Mouse (Mus musculus) heart, postnatal 0 days (tissue): ENCODE data around the gene Tmx4. TPM values are rescaled to one million over a fixed set of nuclear protein-coding genes. Genes with fewer than 3 reads are reported as not detected.

Experiments
- ATAC-seq: fragments of 200-750 bp; cut with Nextera tagmentation; 2 replicates; pipeline ENCODE4 v1.8.0; 2017; ENCODE audit warnings: low read depth, moderate number of reproducible peaks, moderate library complexity; ENCODE audit not compliant: insufficient read depth
- DNase-seq: peaks from one replicate; pipeline ENCODE4 v3.0.0-alpha.2; 2016; ENCODE audit warnings: low spot score
- H3K27ac ChIP-seq: fragments of 300-500 bp; sonication (generic); 2 replicates; pipeline ENCODE4 v1.5.1; 2014; ENCODE audit warnings: low read depth, mild to moderate bottlenecking
- H3K27me3 ChIP-seq: fragments of 300-500 bp; sonication (generic); 2 replicates; pipeline ENCODE4 v1.6.1; 2014; ENCODE audit warnings: low read length, mixed read lengths; ENCODE audit not compliant: control insufficient read depth, insufficient read depth
- H3K36me3 ChIP-seq: fragments of 300-500 bp; sonication (generic); replicated peaks from 2 replicates; pipeline ENCODE4 v1.6.1; 2014; ENCODE audit warnings: low read length, mixed read lengths; ENCODE audit not compliant: control insufficient read depth, insufficient read depth
- H3K4me1 ChIP-seq: fragments of 300-500 bp; sonication (generic); 2 replicates; pipeline ENCODE4 v1.6.1; 2014; ENCODE audit warnings: antibody characterized with exemption; ENCODE audit not compliant: control insufficient read depth, insufficient read depth
- H3K4me2 ChIP-seq: fragments of 300-500 bp; sonication (generic); 2 replicates; pipeline ENCODE4 v1.6.1; 2014; ENCODE audit warnings: low read depth, mild to moderate bottlenecking, low read length, moderate library complexity
- H3K4me3 ChIP-seq: fragments of 300-500 bp; sonication (generic); 2 replicates; pipeline ENCODE4 v1.5.1; 2014; ENCODE audit warnings: low read depth, low read length
- H3K9ac ChIP-seq: fragments of 300-500 bp; sonication (generic); replicated peaks from 2 replicates; pipeline ENCODE4 v1.6.1; 2014; ENCODE audit warnings: low read depth, low read length, mixed read lengths
- H3K9me3 ChIP-seq: fragments of 300-500 bp; sonication (generic); replicated peaks from 2 replicates; pipeline ENCODE4 v1.6.1; 2016; ENCODE audit warnings: low read length; ENCODE audit not compliant: control insufficient read depth
- CTCF ChIP-seq: IDR thresholded peaks from 2 replicates; pipeline ENCODE4 v1.5.1; 2016; ENCODE audit warnings: antibody characterized with exemption, control low read depth, low read depth
- EP300 ChIP-seq: IDR thresholded peaks from 2 replicates; pipeline ENCODE4 v1.6.1; 2016; ENCODE audit warnings: antibody characterized with exemption, low read depth
- WGBS: fragments of 180-500 bp; shearing (Covaris S2); extraction: QIAGEN DNeasy Blood & Tissue Kit; methylation state at CpG from one replicate; pipeline ENCODE4 v1.1.7; 2014; 5-methylcytosine and 5-hydroxymethylcytosine counted together
- polyA plus RNA-seq: library from polyadenylated mRNA; unstranded; fragments of >200 nt; fragmentation: Nextera tagmentation; extraction: Ambion mirVana; gene quantifications from 2 replicates; pipeline ENCODE4 v1.2.1, GENCODE M21; 2015
- total RNA-seq: library from RNA; depleted of rRNA; stranded (reverse); fragments of >200 nt; gene quantifications from 2 replicates; pipeline ENCODE4 v1.2.3, GENCODE M21; 2014; ENCODE audit warnings: low replicate concordance

Gene Tmx4
- total and polyA plus RNA-seq, 2 experiments from 2014 or later = 29.2 to 37.2 TPM

DNA sequence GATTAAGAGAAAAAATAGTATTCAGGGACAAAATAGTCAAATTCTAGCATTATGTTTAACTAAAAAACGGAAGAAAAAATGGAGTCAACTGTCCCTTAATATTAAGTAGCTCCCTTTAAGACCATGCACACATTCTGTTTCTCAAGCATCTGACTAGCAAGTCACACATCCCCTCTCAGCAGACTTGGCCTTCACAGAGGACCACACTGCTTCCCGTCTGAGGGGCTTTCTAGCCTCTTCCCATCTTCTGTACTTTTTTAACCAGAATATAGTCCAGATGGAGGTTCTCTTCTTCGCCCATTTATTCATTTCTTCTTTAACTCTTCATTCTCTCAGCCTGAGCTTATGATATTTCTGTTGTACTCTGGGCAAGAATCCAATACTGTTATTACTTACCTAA is 35.6 kb upstream of the Tmx4 start:
- no peaks in the 10 kb centered on the region for H3K27me3 ChIP-seq
- H3K9me3 ChIP-seq = no peaks in the 10 kb centered on the region
- H3K27ac ChIP-seq = no peak overlapping the region
- 58% methylated on average over 3 of the region's 3 CpGs for WGBS
- no peak overlapping the region for H3K4me2 ChIP-seq
- ATAC-seq (no peak), DNase-seq (no peak)
- H3K4me1 ChIP-seq = no peaks in the 10 kb centered on the region
- TF ChIP-seq CTCF (no peak), EP300 (no peak)
- H3K9ac ChIP-seq = no peak overlapping the region
- no peak overlapping the region for H3K4me3 ChIP-seq
- H3K36me3 ChIP-seq = no peaks in the 10 kb centered on the region

DNA sequence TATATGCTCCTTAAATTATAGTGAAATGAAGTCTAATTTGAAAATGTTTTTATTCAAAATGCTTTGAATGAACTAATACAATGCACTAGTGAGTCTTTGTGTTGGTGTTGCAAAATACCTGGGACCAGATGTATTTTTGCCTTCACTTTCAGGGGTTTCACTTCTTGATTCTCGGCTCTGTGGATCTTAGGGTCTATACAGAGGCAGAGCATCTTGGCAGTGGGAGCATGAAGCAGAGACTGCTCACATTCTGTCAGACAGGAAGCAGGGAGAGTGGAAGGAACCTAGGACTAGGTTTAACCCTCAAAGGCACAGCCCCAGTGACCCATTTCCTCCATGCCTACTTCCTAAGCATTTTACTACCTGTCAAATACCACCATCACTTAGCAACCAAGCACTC is 31.5 kb upstream of the Tmx4 start:
- ATAC-seq (no peak), DNase-seq (no peak)
- Histone ChIP-seq H3K9me3 (no peaks in the 10 kb centered on the region), H3K27me3 (no peaks in the 10 kb centered on the region), H3K4me2 (no peak overlapping the region), H3K36me3 (no peaks in the 10 kb centered on the region), H3K4me3 (no peak overlapping the region), H3K4me1 (no peaks in the 10 kb centered on the region), H3K9ac (no peak overlapping the region), H3K27ac (no peak overlapping the region)
- WGBS = 88% methylated on average over 1 of the region's 1 CpGs
- TF ChIP-seq EP300 (no peak), CTCF (no peak)

DNA sequence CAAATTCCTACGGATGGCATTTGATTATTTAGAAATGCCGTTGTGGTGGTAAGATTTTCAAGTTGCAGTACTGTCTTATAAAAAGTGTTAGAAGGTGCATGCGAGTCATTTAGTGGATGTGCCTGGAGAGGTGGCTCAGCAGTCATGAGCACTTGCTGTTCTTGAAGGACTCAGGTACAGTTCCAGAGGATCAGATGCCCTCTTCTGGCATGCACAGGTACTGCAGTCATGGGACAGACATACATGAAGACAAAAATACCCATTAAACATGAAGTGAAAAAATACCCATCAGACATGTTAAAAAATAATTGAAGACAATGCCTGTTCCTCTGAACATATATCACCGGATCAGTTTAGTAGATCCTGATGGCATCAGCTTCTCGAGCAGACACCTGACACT is 29.7 kb upstream of the Tmx4 start:
- Histone ChIP-seq H3K4me1 (no peaks in the 10 kb centered on the region), H3K4me3 (no peak overlapping the region), H3K9me3 (no peaks in the 10 kb centered on the region), H3K4me2 (no peak overlapping the region), H3K36me3 (no peaks in the 10 kb centered on the region), H3K27ac (no peak overlapping the region), H3K27me3 (no peaks in the 10 kb centered on the region), H3K9ac (no peak overlapping the region)
- ATAC-seq = no peak
- 73% methylated on average over 5 of the region's 5 CpGs for WGBS
- DNase-seq = no peak
- peak; percentile 55 for TF ChIP-seq CTCF
- no peak for TF ChIP-seq EP300

DNA sequence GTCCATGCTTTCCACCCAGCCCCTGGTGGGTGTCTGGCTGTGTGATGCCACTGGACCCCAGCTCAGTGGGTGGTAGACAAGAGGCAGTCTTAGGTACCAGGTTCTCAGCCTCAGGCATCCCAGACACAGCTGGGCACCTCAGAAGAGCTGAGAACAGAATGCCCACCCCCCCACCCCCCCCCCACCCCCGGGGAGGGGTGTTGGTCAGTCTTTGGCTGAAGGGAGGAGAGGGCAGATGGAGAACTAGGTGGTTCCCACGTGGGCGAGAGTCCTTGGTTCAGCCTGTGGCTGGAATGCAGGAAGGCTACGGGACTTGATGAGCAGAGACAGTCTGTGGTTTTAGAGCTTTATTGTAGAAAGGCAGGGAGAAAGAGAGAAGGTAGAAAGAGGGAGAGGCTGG is 12.5 kb upstream of the Tmx4 start:
- H3K27ac ChIP-seq = no peak overlapping the region
- no peaks in the 10 kb centered on the region for H3K9me3 ChIP-seq
- ATAC-seq = no peak
- DNase-seq = no peak
- no peak for TF ChIP-seq EP300
- TF ChIP-seq CTCF = no peak
- H3K9ac ChIP-seq = no peak overlapping the region
- H3K4me2 ChIP-seq = no peak overlapping the region
- WGBS = 12% methylated on average over 4 of the region's 4 CpGs
- no peak overlapping the region for H3K4me3 ChIP-seq
- H3K27me3 ChIP-seq = no peaks in the 10 kb centered on the region
- no peaks in the 10 kb centered on the region for H3K4me1 ChIP-seq
- no peaks in the 10 kb centered on the region for H3K36me3 ChIP-seq

DNA sequence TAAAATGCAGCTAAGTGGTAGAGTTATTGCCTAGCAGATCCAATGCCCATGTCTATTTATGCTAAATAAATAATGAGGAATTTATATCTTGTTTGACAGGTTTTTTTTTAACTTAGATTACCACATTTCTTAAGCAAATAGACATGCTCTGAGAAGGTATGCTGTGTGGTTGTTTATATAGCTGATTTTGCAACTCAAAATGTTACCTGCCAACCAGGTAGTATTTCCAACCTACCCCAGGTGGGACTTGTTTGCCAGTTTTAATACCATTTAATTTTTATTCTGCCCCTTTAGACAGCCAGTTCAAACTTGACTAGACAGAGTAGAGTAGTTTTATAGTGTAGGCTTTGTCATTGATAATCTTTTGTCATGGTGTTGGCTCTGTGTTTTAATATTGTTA is 10.7 kb upstream of the Tmx4 start:
- H3K4me2 ChIP-seq = no peak overlapping the region
- TF ChIP-seq CTCF = no peak
- no peak for ATAC-seq

GRCm38 (mm10) chr2:134652759-134653158 is 8.8 kb upstream of the Tmx4 start:
- no peak for ATAC-seq

More for the DNA sequence above, 10.7 kb upstream of the Tmx4 start:
- DNase-seq = no peak
- Histone ChIP-seq H3K36me3 (no peaks in the 10 kb centered on the region), H3K9ac (no peak overlapping the region), H3K9me3 (0 out of 2 replicates have a peak, but pooled peaks cover 3% of the 10 kb centered on the region), H3K27me3 (no peaks in the 10 kb centered on the region), H3K4me3 (no peak overlapping the region), H3K27ac (no peak overlapping the region), H3K4me1 (no peaks in the 10 kb centered on the region)

More at GRCm38 (mm10) chr2:134652759-134653158, 8.8 kb upstream of the Tmx4 start:
- no peak for TF ChIP-seq EP300
- no peak for TF ChIP-seq CTCF
- H3K4me2 ChIP-seq = no peak overlapping the region
- H3K9ac ChIP-seq = no peak overlapping the region
- H3K9me3 ChIP-seq = 0 out of 2 replicates have a peak, but pooled peaks cover 3% of the 10 kb centered on the region
- H3K4me1 ChIP-seq = no peaks in the 10 kb centered on the region
- no peak overlapping the region for H3K27ac ChIP-seq
- H3K27me3 ChIP-seq = no peaks in the 10 kb centered on the region
- DNase-seq = no peak
- H3K4me3 ChIP-seq = no peak overlapping the region
- 78% methylated on average over 5 of the region's 5 CpGs for WGBS
- no peaks in the 10 kb centered on the region for H3K36me3 ChIP-seq
